Mouse (Mus musculus) cortical plate, adult 2 months (tissue): Measurements from ENCODE around the gene Gm6268. TPM values are rescaled to one million over a fixed set of nuclear protein-coding genes. Genes with fewer than 3 reads are reported as not detected.

Experiments used
- H3K27ac ChIP-seq: fragments of 200-500 bp; 2 replicates; pipeline ENCODE4 v1.5.1; 2012; ENCODE audit warnings: low read length, control low read depth, inconsistent platforms; ENCODE audit not compliant: insufficient read depth
- H3K4me1 ChIP-seq: fragments of 200-500 bp; 2 replicates; pipeline ENCODE4 v1.6.1; 2011; ENCODE audit warnings: low read length; ENCODE audit not compliant: control insufficient read depth, insufficient read depth
- H3K4me3 ChIP-seq: fragments of 200-500 bp; 2 replicates; pipeline ENCODE4 v1.5.1; 2011; ENCODE audit warnings: mild to moderate bottlenecking, low read length, control low read depth; ENCODE audit not compliant: insufficient read depth
- CTCF ChIP-seq: fragments of 200-500 bp; IDR thresholded peaks from 2 replicates; pipeline ENCODE4 v1.5.1; 2011; ENCODE audit warnings: mild to moderate bottlenecking, control low read depth, low read length; ENCODE audit not compliant: insufficient read depth; ENCODE audit errors: extremely low read depth
- POLR2A ChIP-seq: fragments of 200-500 bp; IDR thresholded peaks from 2 replicates; pipeline ENCODE4 v1.6.1; 2011; ENCODE audit warnings: mild to moderate bottlenecking, low read length, control low read depth; ENCODE audit not compliant: insufficient read depth; ENCODE audit errors: extremely low read depth
- polyA plus RNA-seq: library from polyadenylated mRNA; depleted of rRNA; stranded (reverse); fragments of >200 nt; gene quantifications from 2 replicates; pipeline ENCODE4 v1.2.3, GENCODE M21; 2012; rRNA removed

The Gm6268 gene
- not detected in 2 replicates for polyA plus RNA-seq

- TF ChIP-seq POLR2A (no peak), CTCF (no peak)
- Histone ChIP-seq H3K4me1 (no peaks in the 10 kb centered on the region), H3K4me3 (no peak within 1 kb of the TSS), H3K27ac (no peak within 1 kb of the TSS)
Measured at GRCm38 (mm10) chrX:36400980-36401379, at the start of gene Gm6268. Gene Gm6268 (plus strand): TSS chrX:36401280.

- Histone ChIP-seq H3K4me1 (no peaks in the 10 kb centered on the region), H3K4me3 (no peak overlapping the region), H3K27ac (no peak overlapping the region)
- no peak for TF ChIP-seq CTCF
- no peak for TF ChIP-seq POLR2A
Measured at GRCm38 (mm10) chrX:36352446-36352845, 48.6 kb upstream of the Gm6268 start.

- TF ChIP-seq CTCF, result no peak
- TF ChIP-seq POLR2A, result no peak
- no peak overlapping the region for H3K4me3 ChIP-seq
- no peaks in the 10 kb centered on the region for H3K4me1 ChIP-seq
- H3K27ac ChIP-seq, result no peak overlapping the region
Measured at GRCm38 (mm10) chrX:36385340-36385739, 15.7 kb upstream of the Gm6268 start.

GRCm38 (mm10) chrX:36389971-36390370, 11.1 kb upstream of the Gm6268 start:
- H3K27ac ChIP-seq, result no peak overlapping the region
- no peak overlapping the region for H3K4me3 ChIP-seq
- no peaks in the 10 kb centered on the region; the same call in 1 of the 2 replicates for H3K4me1 ChIP-seq
- TF ChIP-seq CTCF (no peak), POLR2A (no peak)

- H3K27ac ChIP-seq, result peak overlapping the region; percentile 57
- TF ChIP-seq CTCF (no peak), POLR2A (no peak)
- no peak overlapping the region for H3K4me3 ChIP-seq
- no peaks in the 10 kb centered on the region; the same call in 1 of the 2 replicates for H3K4me1 ChIP-seq
Measured at GRCm38 (mm10) chrX:36390503-36390902, 10.6 kb upstream of the Gm6268 start.

GRCm38 (mm10) chrX:36392672-36393071, 8.4 kb upstream of the Gm6268 start:
- H3K4me3 ChIP-seq, result no peak overlapping the region
- no peaks in the 10 kb centered on the region; the same call in 1 of the 2 replicates for H3K4me1 ChIP-seq
- no peak overlapping the region for H3K27ac ChIP-seq
- TF ChIP-seq POLR2A, result no peak

- TF ChIP-seq POLR2A (no peak), CTCF (no peak)
- Histone ChIP-seq H3K4me3 (no peak overlapping the region), H3K27ac (no peak overlapping the region), H3K4me1 (no peaks in the 10 kb centered on the region; the same call in 1 of the 2 replicates)
Measured at GRCm38 (mm10) chrX:36393279-36393678, 7.8 kb upstream of the Gm6268 start.

GRCm38 (mm10) chrX:36402316-36402715, 1.2 kb downstream of the Gm6268 start:
- TF ChIP-seq CTCF (no peak), POLR2A (no peak)
- H3K27ac ChIP-seq, result no peak overlapping the region

GRCm38 (mm10) chrX:36419153-36419552, 18.1 kb downstream of the Gm6268 start:
- Histone ChIP-seq H3K27ac (no peak overlapping the region), H3K4me1 (no peaks in the 10 kb centered on the region), H3K4me3 (no peak overlapping the region)
- TF ChIP-seq POLR2A (no peak), CTCF (no peak)

More at GRCm38 (mm10) chrX:36402316-36402715, 1.2 kb downstream of the Gm6268 start:
- H3K4me1 ChIP-seq, result no peaks in the 10 kb centered on the region
- H3K4me3 ChIP-seq, result no peak overlapping the region

- H3K27ac ChIP-seq, result no peak overlapping the region
- no peaks in the 10 kb centered on the region for H3K4me1 ChIP-seq
- no peak overlapping the region for H3K4me3 ChIP-seq
- peak; percentile 35 for TF ChIP-seq CTCF
- TF ChIP-seq POLR2A, result no peak
Measured at GRCm38 (mm10) chrX:36434993-36435392, 33.9 kb downstream of the Gm6268 start.
